Mouse (Mus musculus): ENCODE data around the gene H2afx.

DNA sequence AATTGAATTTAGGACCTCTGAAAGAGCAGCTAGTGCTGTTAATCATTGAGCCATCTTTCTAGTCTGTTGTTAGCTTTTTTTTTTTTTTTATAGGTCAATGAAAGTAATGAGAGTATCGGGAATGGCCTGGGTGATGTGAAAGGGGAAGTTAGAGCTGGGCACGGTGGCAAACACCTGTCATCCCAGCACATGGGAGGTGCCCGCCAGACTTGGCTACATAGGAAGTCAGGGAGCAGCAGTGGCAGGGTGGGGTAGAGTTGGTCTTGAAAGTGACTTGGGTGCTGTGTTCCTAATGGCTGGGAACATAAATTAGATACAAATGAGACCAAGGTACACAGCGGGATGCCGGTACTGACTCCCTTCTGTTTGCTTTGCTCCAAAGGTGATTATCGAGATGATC is 3.8 kb upstream of the H2afx start:
- no peak for TF ChIP-seq POLR2A (IDR thresholded peaks at IDR 0.05; ENCODE audit: insufficient read depth, low read depth, low read length)
- no peak for TF ChIP-seq CTCF (IDR thresholded peaks at IDR 0.05; ENCODE audit: insufficient read depth, low read depth, low read length)

Measured in olfactory bulb, adult 2 months (tissue).